Mouse (Mus musculus) liver, postnatal 0 days (tissue): ENCODE data around the gene Cdc37l1. TPM values are rescaled to one million over a fixed set of nuclear protein-coding genes. Genes with fewer than 3 reads are reported as not detected.
A peak's percentile ranks its signal among the peaks of the same experiment; 100 is the strongest.

Experiments used
- ATAC-seq: fragments of 200-750 bp; cut with Nextera tagmentation; 2 replicates; pipeline ENCODE4 v1.8.0; 2017; ENCODE audit warnings: mild to moderate bottlenecking, moderate library complexity
- DNase-seq: peaks from one replicate; pipeline ENCODE4 v3.0.0-alpha.2; 2016
- H3K27ac ChIP-seq: fragments of 300-500 bp; sonication (generic); 2 replicates; pipeline ENCODE4 v1.5.1; 2014; ENCODE audit warnings: antibody characterized with exemption, moderate library complexity, mild to moderate bottlenecking, low read depth
- H3K27me3 ChIP-seq: fragments of 300-500 bp; sonication (generic); 2 replicates; pipeline ENCODE4 v1.6.1; 2014; ENCODE audit warnings: low read length, control low read depth, mixed read lengths; ENCODE audit not compliant: insufficient read depth
- H3K36me3 ChIP-seq: fragments of 300-500 bp; sonication (generic); replicated peaks from 2 replicates; pipeline ENCODE4 v1.6.1; 2014; ENCODE audit warnings: mild to moderate bottlenecking, control low read depth, low read length, moderate library complexity, mixed read lengths; ENCODE audit not compliant: insufficient read depth
- H3K4me1 ChIP-seq: fragments of 300-500 bp; sonication (generic); 2 replicates; pipeline ENCODE4 v1.6.1; 2014; ENCODE audit warnings: antibody characterized with exemption, mild to moderate bottlenecking, control low read depth; ENCODE audit not compliant: insufficient read depth
- H3K4me2 ChIP-seq: fragments of 300-500 bp; sonication (generic); 2 replicates; pipeline ENCODE4 v1.6.1; 2014; ENCODE audit warnings: low read depth, mild to moderate bottlenecking, low read length, moderate library complexity, mixed read lengths
- H3K4me3 ChIP-seq: fragments of 300-500 bp; sonication (generic); 2 replicates; pipeline ENCODE4 v1.5.1; 2014; ENCODE audit warnings: low read depth, low read length
- H3K9ac ChIP-seq: fragments of 300-500 bp; sonication (generic); replicated peaks from 2 replicates; pipeline ENCODE4 v1.6.1; 2014; ENCODE audit warnings: mild to moderate bottlenecking, moderate library complexity
- H3K9me3 ChIP-seq: fragments of 300-500 bp; sonication (generic); 2 replicates; pipeline ENCODE4 v1.6.1; 2016; ENCODE audit warnings: mild to moderate bottlenecking, control low read depth, low read length, mixed read lengths
- CTCF ChIP-seq: sonication (generic); IDR thresholded peaks from 2 replicates; pipeline ENCODE4 v1.5.1; 2016; ENCODE audit warnings: antibody characterized with exemption, low read depth
- EP300 ChIP-seq: IDR thresholded peaks from 2 replicates; pipeline ENCODE4 v1.6.1; 2016; ENCODE audit warnings: antibody characterized with exemption, low read depth, mild to moderate bottlenecking
- WGBS: fragments of 180-500 bp; shearing (Covaris S2); extraction: QIAGEN DNeasy Blood & Tissue Kit; methylation state at CpG from one replicate; pipeline ENCODE4 v1.1.7; 2014; ENCODE audit not compliant: insufficient replicate concordance; 5-methylcytosine and 5-hydroxymethylcytosine counted together
- polyA plus RNA-seq: library from polyadenylated mRNA; unstranded; fragments of >200 nt; fragmentation: Nextera tagmentation; extraction: Ambion mirVana; gene quantifications from 2 replicates; pipeline ENCODE4 v1.2.1, GENCODE M21; 2015

Gene Cdc37l1
- polyA plus RNA-seq, 1 experiment from 2014 or later = 10.2 TPM

DNA sequence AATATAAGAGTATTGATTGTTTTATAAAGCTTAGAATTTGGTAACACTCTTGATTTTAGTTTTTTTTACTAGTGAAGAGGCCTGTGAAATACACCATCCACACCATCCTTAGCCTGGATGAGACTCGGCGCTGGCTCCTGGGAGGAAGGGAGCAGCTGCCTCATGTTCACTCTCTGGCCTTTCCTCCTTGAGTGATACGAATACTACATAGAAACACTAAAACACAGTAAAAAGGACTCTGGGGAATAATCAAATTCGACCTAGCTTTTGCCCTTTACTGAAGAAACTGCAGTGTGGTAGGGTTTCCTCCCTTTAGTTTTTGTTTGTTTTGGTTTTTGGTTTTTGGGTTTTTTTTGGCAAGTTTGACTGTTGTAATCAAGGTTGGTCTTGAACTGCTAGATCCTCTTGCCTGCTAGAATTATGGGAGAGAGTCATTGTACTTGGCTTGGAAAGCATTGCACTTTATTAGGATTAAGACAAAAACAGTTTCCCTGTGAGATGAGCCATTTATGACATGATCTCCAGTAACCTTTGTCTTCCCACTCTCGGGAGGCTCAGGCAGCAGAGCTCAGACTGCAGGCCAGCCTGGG, 24.4 kb downstream of the Cdc37l1 start:
- H3K36me3 ChIP-seq = peaks cover 44% of the 10 kb centered on the region

DNA sequence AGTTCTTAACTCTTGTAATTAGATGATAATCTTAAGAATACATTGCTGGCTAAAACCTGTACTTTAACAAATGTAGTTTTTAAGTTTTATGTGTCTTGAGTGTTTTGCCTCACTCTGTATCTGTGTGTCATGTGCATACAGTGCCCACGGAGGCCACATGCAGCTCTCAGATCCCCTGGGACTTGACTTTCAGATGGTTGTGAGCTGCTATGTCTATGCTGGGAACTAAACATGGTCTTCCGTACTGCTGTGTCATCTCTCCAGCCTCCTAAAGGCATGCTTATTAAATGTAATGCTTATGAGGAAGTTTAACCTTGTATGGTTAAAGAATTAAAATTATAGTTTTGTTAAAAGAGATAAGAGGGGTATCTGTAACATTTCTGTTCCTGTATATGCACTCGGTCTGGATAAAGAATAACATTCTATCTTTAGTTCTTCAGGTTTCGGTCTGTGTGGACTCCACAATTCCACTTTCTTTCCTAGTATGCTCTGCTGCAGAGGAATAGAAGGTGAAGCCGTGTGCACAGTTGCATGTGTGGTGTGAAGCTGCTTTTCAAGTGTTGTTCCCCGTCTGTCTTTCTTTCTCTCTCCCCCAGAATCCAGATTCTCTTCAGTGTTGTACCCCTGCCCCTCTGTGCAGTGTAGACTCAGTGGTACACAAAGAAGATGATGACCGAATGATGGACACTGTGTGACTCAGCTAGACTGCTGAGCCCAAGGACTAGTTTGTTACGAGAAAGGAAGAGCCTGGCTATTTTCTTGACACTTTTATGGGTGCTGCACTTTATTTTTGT, 25.5 kb downstream of the Cdc37l1 start:
- Histone ChIP-seq H3K4me3 (no peak overlapping the region), H3K4me1 (no peaks in the 10 kb centered on the region), H3K27ac (no peak overlapping the region), H3K9ac (no peak overlapping the region), H3K36me3 (peaks cover 49% of the 10 kb centered on the region), H3K27me3 (no peaks in the 10 kb centered on the region), H3K9me3 (no peaks in the 10 kb centered on the region), H3K4me2 (no peak overlapping the region)
- TF ChIP-seq EP300 (no peak), CTCF (no peak)
- no peak for ATAC-seq
- WGBS = 77% methylated on average over 8 of the region's 8 CpGs
- no peak for DNase-seq

More for the DNA sequence above, 24.4 kb downstream of the Cdc37l1 start:
- no peaks in the 10 kb centered on the region for H3K27me3 ChIP-seq
- no peak for DNase-seq
- ATAC-seq = no peak
- no peak overlapping the region for H3K9ac ChIP-seq
- no peak overlapping the region for H3K4me2 ChIP-seq
- H3K4me1 ChIP-seq = no peaks in the 10 kb centered on the region
- H3K4me3 ChIP-seq = no peak overlapping the region
- no peak overlapping the region for H3K27ac ChIP-seq
- TF ChIP-seq CTCF = no peak
- TF ChIP-seq EP300 = no peak
- WGBS = 84% methylated on average over 5 of the region's 5 CpGs
- no peaks in the 10 kb centered on the region for H3K9me3 ChIP-seq

DNA sequence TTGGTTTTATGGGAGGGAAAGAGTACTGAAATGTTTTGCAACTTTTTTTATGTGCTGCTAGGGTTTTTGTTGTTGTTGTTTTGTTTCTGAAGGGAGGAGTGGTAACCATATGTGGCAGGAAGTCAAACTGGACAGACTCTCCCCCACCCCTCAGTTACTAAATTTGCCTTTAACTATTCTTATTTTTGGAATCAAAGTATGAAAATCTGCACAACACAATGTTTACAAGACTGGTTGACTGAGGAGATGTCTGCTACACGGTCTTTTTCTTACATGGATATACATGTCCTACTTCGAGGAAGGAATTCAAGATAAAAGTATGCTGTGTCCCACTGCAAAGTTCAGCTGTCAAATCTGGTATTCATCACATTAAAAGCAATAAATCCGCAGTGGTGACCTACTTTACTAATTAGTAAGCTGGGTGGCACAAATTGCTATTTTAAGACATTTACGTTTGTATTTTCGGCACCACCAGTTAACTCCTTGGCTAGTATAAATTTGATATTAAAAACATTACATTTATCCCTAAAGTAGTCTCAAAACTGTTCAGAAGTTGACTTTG, 26.1 kb downstream of the Cdc37l1 start:
- ATAC-seq (no peak), DNase-seq (no peak)
- TF ChIP-seq CTCF = no peak
- TF ChIP-seq EP300 = no peak
- no peaks in the 10 kb centered on the region for H3K9me3 ChIP-seq
- no peak overlapping the region for H3K4me2 ChIP-seq
- no peaks in the 10 kb centered on the region for H3K27me3 ChIP-seq
- no peak overlapping the region for H3K9ac ChIP-seq
- no peak overlapping the region for H3K27ac ChIP-seq
- 86% methylated on average over 5 of the region's 5 CpGs for WGBS
- no peaks in the 10 kb centered on the region for H3K4me1 ChIP-seq
- H3K36me3 ChIP-seq = peaks cover 51% of the 10 kb centered on the region
- no peak overlapping the region for H3K4me3 ChIP-seq

DNA sequence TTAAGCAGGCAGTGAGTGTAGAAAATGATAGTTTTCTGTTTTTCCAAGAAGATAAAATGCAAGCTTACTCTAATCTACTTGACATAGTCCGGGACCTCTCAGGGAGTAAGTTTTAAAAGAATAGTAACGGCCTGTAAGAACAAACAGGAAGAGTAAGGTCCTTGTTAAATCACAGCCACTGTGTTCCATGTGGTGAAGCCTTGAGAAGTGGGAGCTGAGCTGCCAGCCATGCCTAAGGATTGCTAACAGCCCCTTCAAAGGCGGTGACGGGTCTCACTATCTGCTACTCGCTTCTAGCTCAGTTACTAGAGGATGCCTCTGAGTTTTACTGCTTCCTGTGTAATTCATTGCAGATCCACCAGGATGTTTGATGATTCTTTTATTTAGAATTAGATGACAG, 26.6 kb downstream of the Cdc37l1 start:
- no peak for ATAC-seq
- H3K4me1 ChIP-seq = no peaks in the 10 kb centered on the region
- no peak overlapping the region for H3K27ac ChIP-seq
- H3K9ac ChIP-seq = no peak overlapping the region
- TF ChIP-seq EP300 (no peak), CTCF (no peak)
- peaks cover 56% of the 10 kb centered on the region for H3K36me3 ChIP-seq
- H3K4me2 ChIP-seq = no peak overlapping the region
- no peak for DNase-seq
- no peaks in the 10 kb centered on the region for H3K27me3 ChIP-seq
- no peak overlapping the region for H3K4me3 ChIP-seq
- WGBS = 81% methylated on average over 5 of the region's 5 CpGs
- H3K9me3 ChIP-seq = no peaks in the 10 kb centered on the region

DNA sequence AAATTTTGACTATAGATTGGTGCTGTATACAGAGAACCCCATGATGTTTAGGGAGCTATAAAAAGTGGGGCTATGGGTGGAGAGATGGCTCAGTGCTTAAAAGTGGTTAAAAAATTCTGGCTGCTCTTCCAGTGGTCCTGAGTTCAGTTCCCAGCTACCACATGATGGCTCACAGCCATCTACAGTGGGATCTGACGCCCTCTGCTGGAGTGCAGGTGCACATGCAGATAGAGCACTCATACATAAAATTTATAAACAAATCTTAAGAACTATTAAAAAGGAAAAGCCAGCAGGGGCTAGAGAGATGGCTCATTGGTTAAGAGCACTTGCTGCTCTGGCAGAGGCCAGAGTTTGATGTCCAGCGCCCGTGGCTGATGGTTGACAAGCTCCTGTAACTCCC, 29.5 kb downstream of the Cdc37l1 start:
- H3K4me2 ChIP-seq = no peak overlapping the region
- no peak for DNase-seq
- no peak overlapping the region for H3K9ac ChIP-seq
- H3K27me3 ChIP-seq = no peaks in the 10 kb centered on the region
- peak; percentile 55 for TF ChIP-seq CTCF
- no peak for TF ChIP-seq EP300
- peaks cover 67% of the 10 kb centered on the region for H3K36me3 ChIP-seq
- no peak overlapping the region for H3K4me3 ChIP-seq
- H3K9me3 ChIP-seq = no peaks in the 10 kb centered on the region
- H3K27ac ChIP-seq = no peak overlapping the region
- WGBS = 90% methylated on average over 3 of the region's 3 CpGs
- H3K4me1 ChIP-seq = no peaks in the 10 kb centered on the region
- ATAC-seq = no peak

DNA sequence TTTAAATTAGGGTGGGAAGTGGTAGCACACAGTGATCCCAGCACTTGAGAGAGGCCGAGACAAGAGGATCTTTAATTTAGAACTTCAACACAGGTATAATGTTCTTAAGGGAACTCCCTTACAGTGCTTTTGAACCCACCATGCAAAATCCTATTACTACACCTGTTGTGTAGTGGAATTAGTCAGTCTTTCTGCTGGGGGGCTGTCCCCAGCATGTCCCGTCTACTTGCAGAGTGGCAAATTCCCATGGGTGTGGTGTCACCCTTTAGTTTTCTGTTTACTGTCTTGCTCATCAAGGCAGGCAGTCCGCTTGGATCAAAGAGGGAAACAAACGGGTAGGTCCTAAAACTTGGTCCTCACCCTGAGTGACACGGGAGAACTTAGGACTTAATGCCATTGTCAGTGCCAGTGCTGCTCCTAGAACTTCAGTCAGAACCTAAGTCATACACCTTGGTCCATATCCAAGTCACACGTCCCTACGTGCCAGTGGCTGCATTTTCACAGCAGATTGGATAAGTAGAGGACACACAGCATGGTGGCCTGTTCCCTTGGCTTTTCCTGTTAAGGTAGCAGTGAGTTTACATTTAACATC, 31.7 kb downstream of the Cdc37l1 start:
- DNase-seq (no peak), ATAC-seq (no peak)
- no peak overlapping the region for H3K4me3 ChIP-seq
- no peak for TF ChIP-seq EP300
- no peak for TF ChIP-seq CTCF
- no peaks in the 10 kb centered on the region for H3K4me1 ChIP-seq
- no peak overlapping the region for H3K9ac ChIP-seq
- H3K27me3 ChIP-seq = no peaks in the 10 kb centered on the region
- no peaks in the 10 kb centered on the region for H3K9me3 ChIP-seq
- peaks cover 80% of the 10 kb centered on the region for H3K36me3 ChIP-seq
- no peak overlapping the region for H3K4me2 ChIP-seq
- 84% methylated on average over 7 of the region's 7 CpGs for WGBS
- no peak overlapping the region for H3K27ac ChIP-seq
